Mouse (Mus musculus) erythroblast, embryonic 14.5 days (primary cell): ENCODE data around the gene Usp39.

Experiments
- GATA1 ChIP-seq: IDR thresholded peaks from 2 replicates; pipeline ENCODE4 v1.6.1; 2012; ENCODE audit warnings: low read length, inconsistent platforms, mixed read lengths
- TAL1 ChIP-seq: IDR thresholded peaks from 3 replicates; pipeline ENCODE4 v1.6.1; 2012; ENCODE audit warnings: low read length, inconsistent platforms, mixed read lengths

DNA sequence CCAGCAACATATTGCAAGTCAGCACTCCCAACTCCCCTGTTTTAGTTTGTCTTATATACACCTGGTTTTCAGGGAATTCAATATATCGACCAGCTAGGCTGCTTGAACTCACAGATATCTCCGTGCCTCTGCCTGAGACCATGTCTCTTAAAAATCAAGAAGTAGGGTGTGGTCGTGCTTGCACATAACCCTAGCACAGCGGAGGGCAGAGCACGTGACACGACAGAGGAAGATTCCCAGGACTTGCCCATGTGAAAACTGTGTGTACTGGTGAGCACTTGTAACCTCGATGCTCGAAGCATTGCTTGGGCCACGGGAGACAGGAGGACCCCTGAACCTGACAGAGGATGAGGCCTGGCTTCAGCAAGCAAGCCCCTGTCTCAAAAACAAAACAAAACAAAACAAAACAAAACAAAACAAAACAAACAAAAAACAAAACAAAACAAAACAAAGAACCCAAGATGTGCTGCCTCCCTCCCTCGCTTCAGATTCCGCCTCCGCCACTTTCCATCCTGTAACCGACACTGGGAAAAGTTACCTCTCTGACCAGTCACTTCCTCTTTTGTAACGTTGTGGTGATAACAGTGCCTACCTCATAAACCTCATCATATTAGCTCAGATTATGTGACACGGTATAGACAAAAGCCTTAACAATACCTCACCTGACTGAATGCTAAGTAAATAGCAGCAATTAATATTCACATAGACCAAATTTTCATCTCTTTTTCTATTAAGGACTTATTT, 30.0 kb upstream of the Usp39 start:
- TF ChIP-seq GATA1 (no peak), TAL1 (no peak)
